Mouse (Mus musculus): Measurements from ENCODE around the gene Dtd1. TPM values are rescaled to one million over a fixed set of nuclear protein-coding genes. Genes with fewer than 3 reads are reported as not detected.

Gene Dtd1
- polyA plus RNA-seq, 1 experiment from 2014 or later = 42.8 TPM

DNA sequence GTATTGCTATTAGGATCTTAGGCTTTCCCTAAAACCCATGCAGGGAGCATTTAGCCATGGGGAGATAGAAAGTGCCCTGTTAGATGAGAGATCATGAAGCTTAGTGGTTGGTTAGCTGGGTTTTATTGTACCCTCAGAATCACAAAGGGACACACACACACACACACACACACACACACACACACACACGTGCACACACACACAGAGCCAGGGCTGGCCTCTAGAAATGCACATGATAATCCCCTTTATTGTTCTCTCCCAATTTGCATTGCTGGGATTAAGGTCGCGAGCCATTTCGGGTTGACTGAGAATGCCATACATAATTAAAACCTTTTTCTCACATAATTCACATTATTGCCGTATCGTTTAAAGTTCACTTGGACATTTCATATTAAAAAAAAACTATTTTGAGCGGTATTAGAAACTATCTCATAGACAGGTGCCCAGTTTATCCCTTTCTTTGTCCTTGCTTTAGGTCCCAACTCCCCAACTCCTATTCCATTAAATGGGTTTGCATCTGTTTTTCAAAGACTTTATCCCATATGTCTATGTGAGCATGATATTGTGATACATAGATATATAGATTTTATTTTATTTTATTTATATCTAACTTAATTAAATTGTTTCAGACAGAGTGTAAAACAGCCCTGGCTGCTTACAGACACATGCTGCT, 164.6 kb downstream of the Dtd1 start:
- H3K9me3 ChIP-seq (replicated peaks; ENCODE audit: control insufficient read depth, low read length) = no peaks in the 10 kb centered on the region
- no peaks in the 10 kb centered on the region for H3K27me3 ChIP-seq (ENCODE audit: control insufficient read depth, insufficient read depth, low read length)
- no peak overlapping the region for H3K9ac ChIP-seq (replicated peaks; ENCODE audit: low read length)
- DNase-seq (ENCODE audit: low spot score) (no peak), ATAC-seq (replicated peaks; ENCODE audit: insufficient number of reproducible peaks, low FRiP score, low TSS enrichment, low read depth) (no peak)
- H3K36me3 ChIP-seq (replicated peaks; ENCODE audit: control insufficient read depth, insufficient read depth, low read depth, low read length) = no peaks in the 10 kb centered on the region
- H3K4me3 ChIP-seq (ENCODE audit: low read depth, low read length) = no peak overlapping the region
- H3K4me1 ChIP-seq (ENCODE audit: control insufficient read depth, insufficient read depth, low read length) = no peaks in the 10 kb centered on the region
- no peak overlapping the region for H3K4me2 ChIP-seq (ENCODE audit: low read depth, low read length)
- H3K27ac ChIP-seq (replicated peaks; ENCODE audit: low read depth, low read length) = no peak overlapping the region
- 79% methylated on average over 7 of the region's 7 CpGs for WGBS

DNA sequence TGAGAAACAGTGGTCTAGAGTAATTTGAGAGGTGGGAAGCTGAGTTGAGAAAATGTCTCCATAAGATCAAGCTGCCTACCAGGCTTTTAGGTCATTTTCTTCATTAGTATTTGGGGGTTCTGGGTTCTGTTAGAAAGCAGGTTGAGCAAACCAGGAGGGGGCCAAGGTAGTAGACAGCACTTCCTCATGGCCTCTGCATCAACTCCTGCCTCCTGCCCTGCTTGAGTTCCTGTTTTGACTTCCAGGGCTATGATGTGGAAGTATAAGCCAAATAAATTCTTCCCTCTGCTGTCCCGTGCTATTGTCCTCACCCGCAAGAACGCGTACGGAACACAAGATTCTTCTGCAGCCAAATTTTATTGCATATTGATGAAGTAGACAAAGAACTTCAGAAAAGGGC, 165.5 kb downstream of the Dtd1 start:
- H3K4me2 ChIP-seq (ENCODE audit: low read depth, low read length) = no peak overlapping the region
- H3K9me3 ChIP-seq (replicated peaks; ENCODE audit: control insufficient read depth, low read length) = no peaks in the 10 kb centered on the region
- H3K36me3 ChIP-seq (replicated peaks; ENCODE audit: control insufficient read depth, insufficient read depth, low read depth, low read length) = no peaks in the 10 kb centered on the region
- H3K27ac ChIP-seq (replicated peaks; ENCODE audit: low read depth, low read length) = no peak overlapping the region
- no peak for DNase-seq (ENCODE audit: low spot score)
- no peak for ATAC-seq (replicated peaks; ENCODE audit: insufficient number of reproducible peaks, low FRiP score, low TSS enrichment, low read depth)
- no peak overlapping the region for H3K9ac ChIP-seq (replicated peaks; ENCODE audit: low read length)
- no peaks in the 10 kb centered on the region for H3K27me3 ChIP-seq (ENCODE audit: control insufficient read depth, insufficient read depth, low read length)
- 96% methylated on average over 5 of the region's 5 CpGs for WGBS
- H3K4me3 ChIP-seq (ENCODE audit: low read depth, low read length) = no peak overlapping the region
- H3K4me1 ChIP-seq (ENCODE audit: control insufficient read depth, insufficient read depth, low read length) = no peaks in the 10 kb centered on the region

DNA sequence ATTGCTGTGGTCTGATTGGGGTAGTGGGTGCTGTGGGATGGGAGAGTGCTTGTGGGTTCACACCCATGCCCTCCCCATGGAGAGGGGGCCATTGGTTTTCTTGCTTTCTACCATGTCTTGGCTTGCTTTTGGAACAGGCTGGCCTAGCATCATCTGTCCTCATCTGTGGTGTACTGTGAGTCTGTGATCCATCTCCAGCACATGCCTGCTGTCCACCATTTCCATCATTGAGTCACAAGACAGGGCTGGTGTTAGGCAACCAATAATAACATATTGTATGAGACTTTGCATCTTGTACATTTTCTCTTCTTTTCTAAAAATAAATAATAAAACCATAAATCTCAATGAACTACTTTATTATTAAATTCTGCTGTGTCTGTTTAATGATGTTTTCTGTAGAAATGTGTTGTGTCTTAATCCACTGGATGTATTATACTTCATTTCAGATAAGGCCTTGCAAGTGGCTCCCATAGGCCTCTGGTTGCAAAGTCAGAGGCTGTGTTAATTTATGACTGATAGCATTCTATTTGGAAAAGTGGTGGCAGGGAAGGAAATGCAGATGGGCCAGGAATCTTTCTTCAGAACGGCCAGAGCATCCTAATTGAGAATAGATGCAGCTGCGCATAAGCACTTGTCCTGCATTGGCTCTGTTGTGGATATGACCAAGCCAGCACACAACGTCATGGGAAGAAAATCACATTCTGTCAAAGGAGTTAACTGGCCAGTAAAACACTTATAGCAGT, 168.8 kb downstream of the Dtd1 start:
- no peak for ATAC-seq (replicated peaks; ENCODE audit: insufficient number of reproducible peaks, low FRiP score, low TSS enrichment, low read depth)
- Histone ChIP-seq H3K4me2 (ENCODE audit: low read depth, low read length) (no peak overlapping the region), H3K9me3 (replicated peaks; ENCODE audit: control insufficient read depth, low read length) (no peaks in the 10 kb centered on the region), H3K36me3 (replicated peaks; ENCODE audit: control insufficient read depth, insufficient read depth, low read depth, low read length) (no peaks in the 10 kb centered on the region), H3K27ac (replicated peaks; ENCODE audit: low read depth, low read length) (no peak overlapping the region), H3K27me3 (ENCODE audit: control insufficient read depth, insufficient read depth, low read length) (no peaks in the 10 kb centered on the region), H3K4me1 (ENCODE audit: control insufficient read depth, insufficient read depth, low read length) (no peaks in the 10 kb centered on the region), H3K4me3 (ENCODE audit: low read depth, low read length) (no peak overlapping the region), H3K9ac (replicated peaks; ENCODE audit: low read length) (no peak overlapping the region)
- 73% methylated on average over 3 of the region's 3 CpGs for WGBS
- no peak for DNase-seq (ENCODE audit: low spot score)

DNA sequence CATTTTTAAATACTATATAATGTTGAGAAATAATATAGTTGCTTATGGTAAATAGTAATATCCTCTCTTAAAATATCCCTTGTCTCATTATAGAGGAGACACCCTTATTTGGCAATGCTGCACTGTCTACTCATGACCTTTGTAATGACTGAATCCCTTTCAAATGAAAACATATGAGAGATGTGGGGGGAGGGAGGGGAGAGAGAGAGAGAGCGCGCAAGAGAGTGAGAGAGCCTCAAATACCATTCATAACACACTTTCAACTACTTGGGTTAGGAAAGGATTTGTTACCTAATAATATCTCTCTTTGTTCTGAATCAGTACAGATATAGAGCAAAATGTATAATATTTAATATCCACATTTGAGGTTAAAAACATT, 169.4 kb downstream of the Dtd1 start:
- ATAC-seq (replicated peaks; ENCODE audit: insufficient number of reproducible peaks, low FRiP score, low TSS enrichment, low read depth) (no peak), DNase-seq (ENCODE audit: low spot score) (peak; percentile 3)
- Histone ChIP-seq H3K27me3 (ENCODE audit: control insufficient read depth, insufficient read depth, low read length) (no peaks in the 10 kb centered on the region), H3K36me3 (replicated peaks; ENCODE audit: control insufficient read depth, insufficient read depth, low read depth, low read length) (no peaks in the 10 kb centered on the region), H3K27ac (replicated peaks; ENCODE audit: low read depth, low read length) (no peak overlapping the region), H3K9me3 (replicated peaks; ENCODE audit: control insufficient read depth, low read length) (no peaks in the 10 kb centered on the region), H3K9ac (replicated peaks; ENCODE audit: low read length) (no peak overlapping the region), H3K4me2 (ENCODE audit: low read depth, low read length) (no peak overlapping the region), H3K4me3 (ENCODE audit: low read depth, low read length) (no peak overlapping the region), H3K4me1 (ENCODE audit: control insufficient read depth, insufficient read depth, low read length) (no peaks in the 10 kb centered on the region)
- WGBS = 70% methylated on average over 2 of the region's 2 CpGs

DNA sequence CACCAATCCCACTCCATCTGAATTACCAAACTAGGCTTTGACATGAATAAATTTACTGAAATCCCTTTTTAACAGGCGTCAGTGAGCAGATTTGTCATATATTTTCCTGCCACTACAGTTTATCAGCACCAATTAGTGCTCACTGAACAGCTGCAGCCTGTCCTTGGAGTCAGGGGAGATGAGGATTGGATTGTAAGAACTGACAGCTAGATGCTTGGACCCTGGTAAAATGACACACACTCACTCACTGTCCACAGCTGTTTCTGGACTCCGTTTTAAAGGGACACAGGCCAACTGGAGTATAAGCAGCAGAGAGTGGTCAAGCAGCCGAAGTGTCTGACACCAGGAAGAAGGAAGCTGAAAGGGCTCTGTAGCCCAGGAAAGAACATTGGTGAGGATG, 169.9 kb downstream of the Dtd1 start:
- no peak for ATAC-seq (replicated peaks; ENCODE audit: insufficient number of reproducible peaks, low FRiP score, low TSS enrichment, low read depth)
- H3K9ac ChIP-seq (replicated peaks; ENCODE audit: low read length) = no peak overlapping the region
- H3K4me1 ChIP-seq (ENCODE audit: control insufficient read depth, insufficient read depth, low read length) = no peaks in the 10 kb centered on the region
- DNase-seq (ENCODE audit: low spot score) = no peak
- no peak overlapping the region for H3K4me2 ChIP-seq (ENCODE audit: low read depth, low read length)
- no peaks in the 10 kb centered on the region for H3K9me3 ChIP-seq (replicated peaks; ENCODE audit: control insufficient read depth, low read length)
- WGBS = 55% methylated on average over 3 of the region's 3 CpGs
- no peak overlapping the region for H3K4me3 ChIP-seq (ENCODE audit: low read depth, low read length)
- H3K27me3 ChIP-seq (ENCODE audit: control insufficient read depth, insufficient read depth, low read length) = no peaks in the 10 kb centered on the region
- no peak overlapping the region for H3K27ac ChIP-seq (replicated peaks; ENCODE audit: low read depth, low read length)
- no peaks in the 10 kb centered on the region for H3K36me3 ChIP-seq (replicated peaks; ENCODE audit: control insufficient read depth, insufficient read depth, low read depth, low read length)

DNA sequence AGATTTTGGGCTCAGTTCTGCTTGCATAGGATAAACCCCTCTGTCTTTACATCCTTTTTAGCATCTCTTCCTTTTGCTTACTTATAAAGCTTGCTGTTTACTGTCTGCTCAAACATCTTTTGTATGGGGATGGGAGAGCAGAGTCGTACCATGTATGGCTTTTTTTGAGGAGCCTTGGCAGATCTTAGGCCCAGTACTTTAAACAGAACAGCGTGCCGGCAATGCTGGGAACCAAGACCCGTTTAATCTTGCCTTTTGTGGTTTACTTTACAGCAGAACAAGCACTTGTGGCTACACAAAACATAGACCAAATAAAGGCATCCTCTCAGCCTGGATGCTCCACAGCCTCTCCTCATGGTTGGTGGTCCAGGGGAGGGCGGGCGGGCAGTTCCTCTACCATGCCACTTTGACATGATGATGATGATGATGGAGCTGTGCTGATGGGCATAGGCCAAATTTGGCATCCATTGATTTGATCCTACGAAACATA, 170.8 kb downstream of the Dtd1 start:
- 90% methylated on average over 7 of the region's 7 CpGs for WGBS
- no peak overlapping the region for H3K4me3 ChIP-seq (ENCODE audit: low read depth, low read length)
- no peaks in the 10 kb centered on the region for H3K9me3 ChIP-seq (replicated peaks; ENCODE audit: control insufficient read depth, low read length)
- DNase-seq (ENCODE audit: low spot score) = no peak
- no peaks in the 10 kb centered on the region for H3K27me3 ChIP-seq (ENCODE audit: control insufficient read depth, insufficient read depth, low read length)
- no peak overlapping the region for H3K9ac ChIP-seq (replicated peaks; ENCODE audit: low read length)
- no peaks in the 10 kb centered on the region for H3K36me3 ChIP-seq (replicated peaks; ENCODE audit: control insufficient read depth, insufficient read depth, low read depth, low read length)
- no peak overlapping the region for H3K4me2 ChIP-seq (ENCODE audit: low read depth, low read length)
- no peaks in the 10 kb centered on the region for H3K4me1 ChIP-seq (ENCODE audit: control insufficient read depth, insufficient read depth, low read length)
- no peak overlapping the region for H3K27ac ChIP-seq (replicated peaks; ENCODE audit: low read depth, low read length)
- no peak for ATAC-seq (replicated peaks; ENCODE audit: insufficient number of reproducible peaks, low FRiP score, low TSS enrichment, low read depth)

DNA sequence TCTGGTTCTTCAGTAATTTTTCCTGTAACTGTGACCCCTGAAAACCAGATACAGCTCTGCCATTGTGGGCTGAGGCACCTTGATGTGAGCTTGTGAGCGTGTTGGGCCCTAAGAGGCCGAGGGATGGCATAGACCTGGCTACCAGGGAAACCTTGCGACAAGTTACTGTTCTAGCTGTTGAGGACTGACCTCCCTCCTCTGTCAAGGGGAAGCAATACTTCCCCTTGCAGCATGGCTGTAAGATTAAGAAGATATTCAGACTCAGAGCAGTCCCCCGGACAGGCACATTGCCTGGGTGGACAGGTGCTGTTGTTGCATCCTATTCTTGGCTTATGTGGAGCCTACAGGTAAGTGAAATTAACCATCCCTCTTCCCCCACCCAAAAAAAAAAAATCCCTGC, 172.1 kb downstream of the Dtd1 start:
- Histone ChIP-seq H3K27ac (replicated peaks; ENCODE audit: low read depth, low read length) (no peak overlapping the region), H3K4me3 (ENCODE audit: low read depth, low read length) (no peak overlapping the region), H3K27me3 (ENCODE audit: control insufficient read depth, insufficient read depth, low read length) (no peaks in the 10 kb centered on the region), H3K9me3 (replicated peaks; ENCODE audit: control insufficient read depth, low read length) (no peaks in the 10 kb centered on the region), H3K9ac (replicated peaks; ENCODE audit: low read length) (no peak overlapping the region), H3K4me1 (ENCODE audit: control insufficient read depth, insufficient read depth, low read length) (no peaks in the 10 kb centered on the region), H3K36me3 (replicated peaks; ENCODE audit: control insufficient read depth, insufficient read depth, low read depth, low read length) (no peaks in the 10 kb centered on the region), H3K4me2 (ENCODE audit: low read depth, low read length) (no peak overlapping the region)
- DNase-seq (ENCODE audit: low spot score) (no peak), ATAC-seq (replicated peaks; ENCODE audit: insufficient number of reproducible peaks, low FRiP score, low TSS enrichment, low read depth) (no peak)
- 88% methylated on average over 4 of the region's 4 CpGs for WGBS

DNA sequence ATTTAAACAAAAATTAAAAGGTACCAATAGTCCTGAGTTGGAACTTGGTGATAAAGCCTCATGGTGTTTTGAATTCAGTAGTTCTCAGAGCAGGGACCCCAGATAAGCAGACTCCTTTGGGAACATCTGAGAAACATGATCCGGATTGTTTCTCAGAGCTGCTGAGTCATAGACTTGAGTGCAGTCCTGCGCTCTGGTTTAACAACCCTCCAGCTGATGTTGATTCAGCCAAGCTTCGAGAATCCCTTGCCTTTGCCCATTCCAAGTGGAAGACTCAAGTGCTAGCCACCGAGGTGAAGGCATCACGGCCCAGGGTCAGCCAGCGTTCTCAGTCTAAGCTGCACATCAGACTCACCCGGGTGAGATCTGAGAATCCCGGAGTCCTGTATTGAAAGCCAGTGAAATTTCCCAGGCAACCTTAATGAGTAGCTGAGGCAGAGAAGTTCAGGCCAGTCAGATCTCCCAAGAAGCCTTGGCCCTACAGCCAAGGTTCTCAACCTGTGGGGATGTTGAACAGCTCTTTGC, 175.0 kb downstream of the Dtd1 start:
- Histone ChIP-seq H3K9me3 (replicated peaks; ENCODE audit: control insufficient read depth, low read length) (no peaks in the 10 kb centered on the region), H3K27me3 (ENCODE audit: control insufficient read depth, insufficient read depth, low read length) (no peaks in the 10 kb centered on the region), H3K4me2 (ENCODE audit: low read depth, low read length) (no peak overlapping the region), H3K9ac (replicated peaks; ENCODE audit: low read length) (no peak overlapping the region), H3K4me3 (ENCODE audit: low read depth, low read length) (no peak overlapping the region), H3K27ac (replicated peaks; ENCODE audit: low read depth, low read length) (no peak overlapping the region), H3K4me1 (ENCODE audit: control insufficient read depth, insufficient read depth, low read length) (no peaks in the 10 kb centered on the region), H3K36me3 (replicated peaks; ENCODE audit: control insufficient read depth, insufficient read depth, low read depth, low read length) (no peaks in the 10 kb centered on the region)
- no peak for DNase-seq (ENCODE audit: low spot score)
- ATAC-seq (replicated peaks; ENCODE audit: insufficient number of reproducible peaks, low FRiP score, low TSS enrichment, low read depth) = no peak
- 84% methylated on average over 8 of the region's 8 CpGs for WGBS
